Mouse (Mus musculus): ENCODE measurements around the gene Vps11. TPM values are rescaled to one million over a fixed set of nuclear protein-coding genes. Genes with fewer than 3 reads are reported as not detected.
"Not testable (repeated sequence)": the region's sequence is repeated elsewhere in the genome, so short reads cannot be mapped to it uniquely, and the experiment has no call there.

Vps11 gene
- total RNA-seq, 2 experiments from 2014 or later = 25.4 to 27.9 TPM

- DNase-seq (ENCODE audit: low spot score in 2 of 2) = no peak
Observed at GRCm38 (mm10) chr9:44318076-44318825, 43.2 kb downstream of the Vps11 start.

DNA sequence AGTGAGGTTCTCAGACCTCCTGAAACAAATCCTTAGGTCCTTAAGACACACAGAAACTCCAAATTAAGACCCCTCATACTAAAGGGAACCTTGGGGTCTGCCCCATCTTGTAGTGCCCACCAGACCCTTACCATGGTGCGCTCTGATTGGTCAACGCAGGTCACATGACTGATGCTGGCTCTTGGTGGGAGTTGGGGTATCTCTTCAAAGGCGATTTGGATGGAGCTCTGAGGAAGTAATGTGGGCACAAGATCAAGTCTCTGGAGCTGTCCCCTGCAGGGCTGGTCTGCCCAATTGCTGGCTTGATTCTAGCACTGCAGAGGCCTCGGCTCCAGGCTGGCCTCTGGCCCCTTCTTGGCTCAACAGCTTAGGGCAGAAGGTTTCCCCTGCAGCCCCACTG is 44.0 kb downstream of the Vps11 start:
- no peak for DNase-seq (ENCODE audit: low spot score in 2 of 2)

DNA sequence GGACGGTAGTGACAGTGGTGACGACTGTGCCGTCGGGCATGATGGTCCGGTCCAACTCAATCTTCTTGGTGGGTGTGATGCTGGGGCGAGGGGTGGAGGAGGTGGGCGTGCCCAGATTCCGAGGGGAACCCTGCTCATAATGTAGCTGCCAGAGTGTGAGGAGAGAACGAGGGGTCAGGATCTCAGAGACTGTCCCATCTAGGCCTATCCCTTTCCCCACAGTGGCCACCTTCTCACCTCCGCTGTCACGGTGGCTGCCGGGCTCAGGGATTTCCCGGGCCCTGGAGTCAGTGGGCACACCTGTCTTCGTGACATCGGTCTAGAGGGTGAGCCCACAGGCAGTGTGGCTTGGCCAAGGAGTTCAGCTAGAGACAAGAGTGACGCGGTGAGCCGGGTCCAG is 46.6 kb downstream of the Vps11 start:
- DNase-seq (ENCODE audit: low spot score in 2 of 2) = no peak

DNA sequence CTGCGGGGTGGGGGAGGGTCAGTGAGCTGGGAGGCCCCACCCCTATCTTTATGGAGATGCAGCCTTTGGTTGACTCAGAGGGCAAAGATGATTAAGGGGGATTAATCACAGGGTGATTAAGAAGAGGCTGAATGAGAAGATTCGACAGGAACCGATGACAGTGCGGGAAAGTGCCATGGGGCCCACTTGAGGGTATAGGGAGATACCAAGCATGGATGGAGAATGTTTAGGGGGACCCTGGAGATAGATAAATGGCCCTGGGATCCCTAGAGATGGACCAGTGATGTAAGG is 47.3 kb downstream of the Vps11 start:
- no peak for DNase-seq (ENCODE audit: low spot score in 2 of 2)

GRCm38 (mm10) chr9:44313476-44314256 is 47.8 kb downstream of the Vps11 start:
- no peak for DNase-seq (ENCODE audit: low spot score in 2 of 2)

DNA sequence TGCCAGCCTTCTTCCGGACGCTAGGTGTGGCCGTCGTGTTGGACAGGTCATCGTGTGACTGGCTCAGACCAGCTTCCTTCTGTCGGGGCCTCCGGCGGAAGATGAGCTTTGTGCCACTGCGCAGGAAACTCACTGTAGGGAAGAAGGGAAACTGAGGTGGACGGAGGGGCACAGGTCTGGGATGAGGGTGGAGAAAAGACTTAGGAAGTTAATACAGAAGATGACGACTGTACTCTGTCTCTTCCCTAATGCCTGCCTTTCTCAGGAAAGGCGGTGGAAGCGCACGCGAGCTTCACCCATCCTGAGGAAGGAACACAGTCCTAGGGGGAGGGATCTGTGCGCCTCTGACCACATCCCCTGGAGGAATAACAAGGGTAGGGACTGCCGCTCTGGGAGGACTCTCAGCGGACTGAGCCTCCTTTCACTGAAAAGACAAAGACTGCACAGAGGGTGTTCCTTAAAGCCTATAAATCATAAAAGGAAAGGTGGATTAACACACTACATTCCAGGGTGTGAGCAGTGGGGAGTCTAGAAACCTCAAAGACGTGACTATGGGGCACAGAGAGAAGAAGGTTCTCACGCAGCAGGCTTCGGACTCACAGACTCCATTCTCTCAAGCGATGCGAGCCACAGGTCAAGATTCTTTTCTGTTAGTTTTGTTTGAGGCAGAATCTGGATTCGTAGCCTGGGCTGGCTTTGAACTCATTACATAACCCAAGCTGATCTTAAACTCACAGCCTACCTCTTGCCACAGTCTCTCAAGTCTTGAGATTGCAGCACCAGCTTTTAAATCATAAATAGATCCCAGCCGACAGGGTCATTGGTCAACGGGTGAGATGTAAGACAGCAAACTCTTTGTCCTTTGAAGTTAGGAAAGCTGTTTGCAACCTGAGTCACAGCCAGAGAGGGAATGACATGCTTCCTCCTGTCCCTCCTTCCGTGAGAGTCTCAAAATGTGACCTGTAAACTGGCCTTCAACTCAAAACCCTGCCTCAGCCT is 50.0 kb downstream of the Vps11 start:
- no peak for DNase-seq (ENCODE audit: low spot score in 2 of 2)

DNA sequence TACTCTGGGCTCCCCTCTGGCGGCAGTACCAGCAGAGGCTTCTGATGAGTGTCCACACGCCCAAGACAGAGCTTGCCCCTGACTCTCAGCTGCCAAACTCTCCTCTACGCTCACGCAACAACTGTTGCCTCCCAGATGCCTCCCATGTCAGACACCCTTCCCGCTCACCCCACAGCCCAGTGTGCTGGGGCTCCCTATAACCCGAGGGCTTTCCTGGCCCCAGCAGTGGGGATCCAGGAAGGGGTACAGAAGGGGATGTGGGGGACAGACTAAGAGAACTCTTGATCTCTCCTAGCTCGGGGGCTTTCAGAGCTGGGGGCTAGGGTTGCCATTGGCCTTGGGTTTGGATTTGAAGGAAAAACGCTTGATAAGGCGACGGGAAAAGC is 50.7 kb downstream of the Vps11 start:
- no peak for DNase-seq (ENCODE audit: low spot score in 2 of 2)

DNA sequence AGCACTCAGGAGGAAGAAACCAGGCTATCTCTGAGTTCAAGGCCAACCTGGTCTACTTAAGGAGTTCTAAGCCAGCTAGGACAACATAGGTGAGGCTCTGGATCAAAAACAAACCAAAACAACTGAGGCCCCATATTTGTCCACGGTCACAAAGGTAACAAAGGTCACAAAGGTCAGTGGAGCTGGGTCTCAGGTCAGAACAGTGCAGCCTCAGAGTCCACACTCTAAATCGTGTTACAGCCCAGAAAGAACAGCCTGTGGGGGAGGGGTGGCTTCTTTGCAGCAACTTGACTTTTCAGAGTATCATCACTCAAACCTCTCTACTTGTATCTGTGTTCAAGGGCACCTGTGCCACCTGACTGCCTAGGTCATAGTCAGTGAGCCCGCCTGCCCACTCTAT is 51.7 kb downstream of the Vps11 start:
- no peak for DNase-seq (ENCODE audit: low spot score in 2 of 2)

GRCm38 (mm10) chr9:44307248-44307647 is 54.2 kb downstream of the Vps11 start:
- no peak for DNase-seq (ENCODE audit: low spot score in 2 of 2)

DNA sequence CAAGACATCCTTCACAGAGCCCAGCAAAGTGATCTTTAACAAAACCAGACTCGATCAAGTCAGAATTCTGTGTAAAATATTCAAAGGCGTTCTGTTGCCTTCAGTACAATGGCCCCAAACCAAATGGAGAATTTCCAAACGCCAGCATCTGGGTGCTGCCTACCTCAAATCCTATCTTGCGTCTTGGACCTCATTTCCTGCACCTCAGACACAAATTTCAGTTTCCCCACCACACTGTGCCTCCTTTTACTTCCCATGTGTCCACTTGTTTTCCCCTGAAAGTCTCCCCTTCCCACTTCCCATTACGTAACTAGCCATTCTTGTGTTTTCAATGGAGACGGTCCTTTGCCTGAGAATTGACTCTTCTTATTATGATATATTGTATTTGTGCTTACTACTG is 54.9 kb downstream of the Vps11 start:
- no peak for DNase-seq (ENCODE audit: low spot score in 2 of 2)

- DNase-seq (ENCODE audit: low spot score in 2 of 2) = peak; percentile 92 to 99
Observed at GRCm38 (mm10) chr9:44305466-44306079, 55.9 kb downstream of the Vps11 start, which contains the start of gene Hinfp. TSS of gene Hinfp (minus strand) at chr9:44305671.

- not testable (repeated sequence) for DNase-seq (ENCODE audit: low spot score in 2 of 2)
Observed at GRCm38 (mm10) chr9:44300001-44300400, 61.5 kb downstream of the Vps11 start.

Small RNA genes within 50 kb of the gene (microRNA-seq; reads per million reads assigned to microRNA genes)
- not detected for gene Gm44335
- gene Mir7085 = not detected

Other genes starting within 250 kb of the Vps11 start
- gene Gm49380, start 248.2 kb downstream of the Vps11 start, total RNA-seq (2021) = under 1 TPM in 1 of 2 experiments, not detected in 1; 0.10 TPM
- 10 to 100 TPM; 22.0 to 22.9 TPM for gene Rnf26, start 248.2 kb downstream of the Vps11 start, total RNA-seq (2021)
- gene Mcam, start 227.2 kb downstream of the Vps11 start, total RNA-seq (2021) = 100 to 1,000 TPM; 156 to 169 TPM
- 10 to 100 TPM; 25.4 to 28.7 TPM for gene Cbl, start 127.6 kb downstream of the Vps11 start, total RNA-seq (2021)
- not detected for gene Ccdc153, start 121.0 kb downstream of the Vps11 start, total RNA-seq (2021)
- under 1 TPM; 0.37 to 0.39 TPM for gene Pdzd3, start 110.2 kb downstream of the Vps11 start, total RNA-seq (2021)
- gene Nlrx1, start 93.1 kb downstream of the Vps11 start, total RNA-seq (2021) = 10 to 100 TPM; 22.7 to 23.0 TPM
- 1 to 10 TPM; 1.5 TPM for gene Abcg4, start 73.1 kb downstream of the Vps11 start, total RNA-seq (2021)
- 10 to 100 TPM; 11.2 to 13.7 TPM for gene Hinfp, start 56.0 kb downstream of the Vps11 start, total RNA-seq (2021)
- 10 to 100 TPM; 10.5 to 12.8 TPM for gene C2cd2l, start 41.4 kb downstream of the Vps11 start, total RNA-seq (2021)
- 10 to 100 TPM; 18.4 to 18.8 TPM for gene Dpagt1, start 35.7 kb downstream of the Vps11 start, total RNA-seq (2021)
- gene H2afx, start 27.0 kb downstream of the Vps11 start, total RNA-seq (2021) = 10 to 100 TPM; 80.5 to 93.0 TPM
- gene Hmbs, start 17.4 kb downstream of the Vps11 start, total RNA-seq (2021) = 10 to 100 TPM; 33.7 to 34.0 TPM
- 10 to 100 TPM; 49.2 to 51.3 TPM for gene Hyou1, start 17.8 kb upstream of the Vps11 start, total RNA-seq (2021)
- gene Slc37a4, start 35.2 kb upstream of the Vps11 start, total RNA-seq (2021) = 10 to 100 TPM; 58.2 to 68.3 TPM
- 1,000 to 10,000 TPM; 1,491 to 1,513 TPM for gene Rps25, start 45.5 kb upstream of the Vps11 start, total RNA-seq (2021)
- 10 to 100 TPM; 43.2 to 43.5 TPM for gene Trappc4, start 45.9 kb upstream of the Vps11 start, total RNA-seq (2021)
- gene Ccdc84, start 56.9 kb upstream of the Vps11 start, total RNA-seq (2021) = 10 to 100 TPM in 1 of 2 experiments, 1 to 10 TPM in 1; 10.0 to 17.3 TPM
- not detected for gene Foxr1, start 79.5 kb upstream of the Vps11 start, total RNA-seq (2021)
- under 1 TPM; 0.69 to 0.91 TPM for gene Upk2, start 93.3 kb upstream of the Vps11 start, total RNA-seq (2021)
- gene Bcl9l, start 121.2 kb upstream of the Vps11 start, total RNA-seq (2021) = 100 to 1,000 TPM; 126 to 131 TPM
- under 1 TPM; 0.10 TPM for gene Cxcr5, start 200.2 kb upstream of the Vps11 start, total RNA-seq (2021)
- gene Ddx6, start 243.2 kb upstream of the Vps11 start, total RNA-seq (2021) = 100 to 1,000 TPM in 1 of 2 experiments, 10 to 100 TPM in 1; 99.3 to 101 TPM

Data from gastrocnemius, postnatal 4 days (tissue).